Mouse (Mus musculus): ENCODE measurements at regions not wholly inside any gene's neighbourhood (a gene's known extent, or its start where the extent isn't known, plus 50 kb on each side); places are given as distances from the start of the nearest gene placed in this dataset.

GRCm38 (mm10) chr2:105454353-105454752, 55.2 kb upstream of the Rcn1 start:
- no peak for DNase-seq (ENCODE audit: low spot score in 2 of 2)

- no peak for DNase-seq (ENCODE audit: low spot score in 2 of 2)
Observed at GRCm38 (mm10) chr2:105454836-105455235, 55.7 kb upstream of the Rcn1 start.

- DNase-seq (ENCODE audit: low spot score in 2 of 2): no peak
Observed at GRCm38 (mm10) chr2:105458643-105459042, 59.5 kb upstream of the Rcn1 start.

GRCm38 (mm10) chr2:105459512-105459911, 60.4 kb upstream of the Rcn1 start:
- DNase-seq (ENCODE audit: low spot score in 2 of 2): no peak

- no peak for DNase-seq (ENCODE audit: low spot score in 2 of 2)
Observed at GRCm38 (mm10) chr2:105465630-105466029, 66.5 kb upstream of the Rcn1 start.

- no peak for DNase-seq (ENCODE audit: low spot score in 2 of 2)
Observed at GRCm38 (mm10) chr2:105468930-105469329, 69.8 kb upstream of the Rcn1 start.

- no peak for DNase-seq (ENCODE audit: low spot score in 2 of 2)
Observed at GRCm38 (mm10) chr2:105476028-105476677, 77.0 kb upstream of the Rcn1 start.

- no peak for DNase-seq (ENCODE audit: low spot score in 2 of 2)
Observed at GRCm38 (mm10) chr2:105481990-105482592, 83.0 kb upstream of the Rcn1 start.

GRCm38 (mm10) chr2:105484496-105484895, 85.4 kb upstream of the Rcn1 start:
- DNase-seq (ENCODE audit: low spot score in 2 of 2): no peak

GRCm38 (mm10) chr2:105485286-105485685, 86.2 kb upstream of the Rcn1 start:
- DNase-seq (ENCODE audit: low spot score in 2 of 2): no peak

GRCm38 (mm10) chr2:105495796-105496195, 96.7 kb upstream of the Rcn1 start:
- no peak for DNase-seq (ENCODE audit: low spot score in 2 of 2)

GRCm38 (mm10) chr2:105504197-105504596, 105.1 kb upstream of the Rcn1 start:
- DNase-seq (ENCODE audit: low spot score in 2 of 2): no peak

GRCm38 (mm10) chr2:105505554-105505953, 106.4 kb upstream of the Rcn1 start:
- no peak for DNase-seq (ENCODE audit: low spot score in 2 of 2)

- no peak for DNase-seq (ENCODE audit: low spot score in 2 of 2)
Observed at GRCm38 (mm10) chr2:105507160-105507559, 108.0 kb upstream of the Rcn1 start.

- DNase-seq (ENCODE audit: low spot score in 2 of 2): no peak
Observed at GRCm38 (mm10) chr2:105510816-105511215, 111.7 kb upstream of the Rcn1 start.

GRCm38 (mm10) chr2:105511690-105512089, 112.6 kb upstream of the Rcn1 start:
- no peak for DNase-seq (ENCODE audit: low spot score in 2 of 2)

- DNase-seq (ENCODE audit: low spot score in 2 of 2): no peak
Observed at GRCm38 (mm10) chr2:105514226-105514625, 115.1 kb upstream of the Rcn1 start.

- no peak for DNase-seq (ENCODE audit: low spot score in 2 of 2)
Observed at GRCm38 (mm10) chr2:105514881-105515280, 115.8 kb upstream of the Rcn1 start.

- no peak for DNase-seq (ENCODE audit: low spot score in 2 of 2)
Observed at GRCm38 (mm10) chr2:105515326-105515725, 116.2 kb upstream of the Rcn1 start.

GRCm38 (mm10) chr2:105516267-105517133, 117.4 kb upstream of the Rcn1 start:
- DNase-seq (ENCODE audit: low spot score in 2 of 2): peak in 1 of 2 experiments; percentile 40

GRCm38 (mm10) chr2:105521841-105522240, 122.7 kb upstream of the Rcn1 start:
- no peak for DNase-seq (ENCODE audit: low spot score in 2 of 2)

GRCm38 (mm10) chr2:105523297-105523802, 124.2 kb upstream of the Rcn1 start:
- no peak for DNase-seq (ENCODE audit: low spot score in 2 of 2)

Data from spleen, postnatal 4 days (tissue).